ENCODE assay signal across 7 mouse cellular contexts in genomic region chr9:77543351-77544321, GRCm38 (mm10). TPM values are rescaled to one million over a fixed set of nuclear protein-coding genes. Genes with fewer than 3 reads are reported as not detected.
A peak's percentile ranks its signal among the peaks of the same experiment; 100 is the strongest.
DNase-seq lines count a peak whose midpoint lies in the region; ATAC-seq and TF ChIP-seq lines count a peak whose summit lies in the region.

No protein-coding gene starts in this region.

- no peak for TF ChIP-seq CTCF in bone marrow, adult 2 months (IDR thresholded peaks at IDR 0.05; ENCODE audit: control insufficient read depth, insufficient read depth, low read length)
- no peak for TF ChIP-seq CTCF in embryonic fibroblast, embryonic 13.5 days (IDR thresholded peaks at IDR 0.05; ENCODE audit: borderline replicate concordance, insufficient read depth, low read length)
- TF ChIP-seq CTCF in small intestine, adult 2 months (IDR thresholded peaks at IDR 0.05; ENCODE audit: extremely low read depth, insufficient read length, insufficient replicate concordance, low read depth, low read length) = peak; percentile 31; the same call in 1 of the 2 replicates

- peak; percentile 52 to 54 for ATAC-seq in hematopoietic stem cell, adult 5-6 weeks (replicated peaks in 1 of 2; ENCODE audit: insufficient read depth in 1 of 2, low FRiP score in 2 of 2, low TSS enrichment in 1 of 2, low read depth in 1 of 2, poor library complexity in 2 of 2, severe bottlenecking in 2 of 2)
- peak; percentile 62 for ATAC-seq in megakaryocyte progenitor cell, adult 5-6 weeks (replicated peaks; ENCODE audit: poor library complexity)

- H3K9me3 ChIP-seq in ES-E14 (ENCODE audit: control insufficient read depth, insufficient read depth, low read depth, low read length) = no peaks in the 10 kb centered on the region

- peak overlapping the region; percentile 79 to 89 for H3K4me3 ChIP-seq in ES-E14 (ENCODE audit: insufficient read depth in 1 of 2, low read depth in 1 of 2, low read length in 2 of 2, poor library complexity in 1 of 2, severe bottlenecking in 1 of 2)
- peak overlapping the region; percentile 74 for H3K4me3 ChIP-seq in bone marrow, adult 2 months (replicated peaks; ENCODE audit: control insufficient read depth, low read depth, low read length)
- peak overlapping the region; percentile 74 for H3K4me3 ChIP-seq in embryonic fibroblast, embryonic 13.5 days (ENCODE audit: insufficient read depth, low read length)
- H3K4me3 ChIP-seq in small intestine, adult 2 months (ENCODE audit: low read depth, low read length) = peak overlapping the region; percentile 78

- H3K27ac ChIP-seq in ES-E14 (ENCODE audit: insufficient read depth, low read depth, low read length, poor library complexity, severe bottlenecking) = no peak overlapping the region
- no peak overlapping the region; the same call in 1 of the 2 replicates for H3K27ac ChIP-seq in bone marrow, adult 2 months (ENCODE audit: control insufficient read depth, insufficient read depth, low read depth, low read length, poor library complexity)
- H3K27ac ChIP-seq in embryonic fibroblast, embryonic 13.5 days (ENCODE audit: insufficient read depth, low read length) = no peak overlapping the region
- H3K27ac ChIP-seq in small intestine, adult 2 months (ENCODE audit: insufficient read depth, low read depth, low read length) = peak overlapping the region; percentile 71

- DNase-seq in ES-E14 (ENCODE audit: low read depth, low spot score) = no peak
- peak; percentile 22 for DNase-seq in left cerebral cortex, postnatal 36 days (ENCODE audit: low spot score in 2 of 2)

- peak overlapping the region; percentile 81 for H3K9ac ChIP-seq in ES-E14 (ENCODE audit: insufficient read depth, low read depth, low read length, poor library complexity, severe bottlenecking)

- peaks cover 0 to 3% of the 10 kb centered on the region in 2 experiments; a peak in 1 of 4 replicates for H3K4me1 ChIP-seq in ES-E14 (ENCODE audit: control insufficient read depth in 2 of 2, insufficient read depth in 2 of 2, low read length in 2 of 2, poor library complexity in 1 of 2)
- H3K4me1 ChIP-seq in bone marrow, adult 2 months (ENCODE audit: control insufficient read depth, insufficient read depth, low read length) = no peaks in the 10 kb centered on the region; the same call in 1 of the 2 replicates
- H3K4me1 ChIP-seq in embryonic fibroblast, embryonic 13.5 days (ENCODE audit: control insufficient read depth, insufficient read depth, low read length) = no peaks in the 10 kb centered on the region; the same call in 1 of the 2 replicates
- H3K4me1 ChIP-seq in small intestine, adult 2 months (ENCODE audit: control insufficient read depth, insufficient read depth, insufficient read length, low read length) = peaks cover 15% of the 10 kb centered on the region

- intact Hi-C loops in left cerebral cortex, postnatal 36 days (cut with DNase I) = loop anchor here (5.0 to 10.0 kb wide), 2 partner anchors 79 to 116 kb away; no protein-coding TSS in a partner anchor

- WGBS in bone marrow, adult 2 months = 2% methylated on average over 40 of the region's 40 CpGs
- WGBS in small intestine, adult 2 months = 2% methylated on average over 40 of the region's 40 CpGs

- H3K36me3 ChIP-seq in ES-E14 (ENCODE audit: control insufficient read depth, insufficient read depth, low read length, poor library complexity, severe bottlenecking) = no peaks in the 10 kb centered on the region
- H3K36me3 ChIP-seq in small intestine, adult 2 months (ENCODE audit: control insufficient read depth, insufficient read depth, low read length) = no peaks in the 10 kb centered on the region

- peak; percentile 37; the same call in 1 of the 2 replicates for TF ChIP-seq POLR2A in bone marrow, adult 2 months (IDR thresholded peaks at IDR 0.05; ENCODE audit: borderline replicate concordance, control insufficient read depth, low read depth, low read length)
- no peak for TF ChIP-seq POLR2A in embryonic fibroblast, embryonic 13.5 days (IDR thresholded peaks at IDR 0.05; ENCODE audit: low read depth, low read length)
- no peak for TF ChIP-seq POLR2A in small intestine, adult 2 months (IDR thresholded peaks at IDR 0.05; ENCODE audit: low read depth, low read length)

- in situ Hi-C loops in ES-E14 (cut with MboI; ENCODE audit: low sequenced_read_pairs in 2 of 2, unreplicated experiment in 2 of 2) = loop anchor here in 1 of 2 experiments (10.0 kb wide), 1 partner anchor 129 kb away; no protein-coding TSS in a partner anchor

- H3K27me3 ChIP-seq in small intestine, adult 2 months (ENCODE audit: control insufficient read depth, insufficient read depth, low read length) = no peaks in the 10 kb centered on the region

TF ChIP-seq in ES-E14, 5 proteins besides CTCF, POLR2A, EP300 and RAD21:
- no peak for TF ChIP-seq HCFC1 (IDR thresholded peaks at IDR 0.05; ENCODE audit: borderline replicate concordance, insufficient read depth, low read length)
- TF ChIP-seq CHD2 (IDR thresholded peaks at IDR 0.05; ENCODE audit: low read depth, low read length) = no peak
- TF ChIP-seq MAFK (IDR thresholded peaks at IDR 0.05; ENCODE audit: insufficient read depth, low read depth, low read length) = no peak
- TF ChIP-seq ZNF384 (IDR thresholded peaks at IDR 0.05; ENCODE audit: low read depth, low read length) = no peak
- no peak for TF ChIP-seq ZC3H11A (IDR thresholded peaks at IDR 0.05; ENCODE audit: borderline replicate concordance, low read depth, low read length)
TF ChIP-seq in ES-E14: peak in this region for 0.

RNA-seq across cellular contexts. Expression of gene Lrrc1, which starts 1.0 kb away (rescaled TPM):
- 7.7 and 10.7 TPM in 2 replicates for total RNA-seq in ES-E14 (2012; rRNA removed)
- polyA plus RNA-seq in bone marrow, adult 2 months (2011; ENCODE audit: insufficient read depth, insufficient read length, low replicate concordance, missing spikeins) = 3.9 and 5.7 TPM in 2 replicates
- 6.2 and 9.1 TPM in 2 replicates for polyA plus RNA-seq in embryonic fibroblast, embryonic 13.5 days (2011; ENCODE audit: insufficient read length, low read depth, missing spikeins)
- 24.4 and 30.0 TPM in 2 replicates for total RNA-seq in hematopoietic stem cell, adult 5-6 weeks (2017)
- 1 to 10 TPM; 6.1 to 6.2 TPM for total RNA-seq in left cerebral cortex, postnatal 36 days (2021)
- 9.1 and 10.2 TPM in 2 replicates for total RNA-seq in megakaryocyte progenitor cell, adult 5-6 weeks (2015)
- total RNA-seq in megakaryocyte progenitor cell, adult 5-6 weeks (2017) = 13.8 and 17.2 TPM in 2 replicates
- 53.3 and 112 TPM in 2 replicates for polyA plus RNA-seq in small intestine, adult 2 months (2012; rRNA removed)
